Mouse (Mus musculus): ENCODE data around the gene Sfpq. TPM values are rescaled to one million over a fixed set of nuclear protein-coding genes. Genes with fewer than 3 reads are reported as not detected.

The Sfpq gene
- polyA plus RNA-seq, 1 experiment = 868 TPM

GRCm38 (mm10) chr4:127054522-127055198, 33.5 kb downstream of the Sfpq start:
- TF ChIP-seq CTCF (IDR thresholded peaks at IDR 0.05; ENCODE audit: low read depth, low read length) (no peak), EP300 (IDR thresholded peaks at IDR 0.05; ENCODE audit: insufficient read depth, low read depth, low read length) (no peak), POLR2A (IDR thresholded peaks at IDR 0.05; ENCODE audit: insufficient read depth, low read length) (no peak)
- no peak overlapping the region for H3K9ac ChIP-seq (ENCODE audit: low read depth, poor library complexity, severe bottlenecking)
- H3K4me3 ChIP-seq (ENCODE audit: low read depth, low read length) = no peak overlapping the region
- no peaks in the 10 kb centered on the region for H3K9me3 ChIP-seq (replicated peaks; ENCODE audit: control insufficient read depth, insufficient read depth, low read length, poor library complexity, severe bottlenecking)
- peaks cover 66% of the 10 kb centered on the region for H3K36me3 ChIP-seq (ENCODE audit: control insufficient read depth, insufficient read depth, low read length, poor library complexity, severe bottlenecking)
- H3K27me3 ChIP-seq (ENCODE audit: control insufficient read depth, insufficient read depth, low read length, poor library complexity, severe bottlenecking) = no peaks in the 10 kb centered on the region
- no peaks in the 10 kb centered on the region for H3K4me1 ChIP-seq (ENCODE audit: control insufficient read depth, insufficient read depth, low read length)
- no peak overlapping the region; the same call in 1 of the 2 replicates for H3K27ac ChIP-seq (ENCODE audit: insufficient read depth, low read length)

GRCm38 (mm10) chr4:127060585-127061290, 39.6 kb downstream of the Sfpq start, which contains the start of gene Zmym1:
TSS of gene Zmym1 (minus strand) at chr4:127061152.
- no peak for TF ChIP-seq CTCF (IDR thresholded peaks at IDR 0.05; ENCODE audit: low read depth, low read length)
- TF ChIP-seq POLR2A (IDR thresholded peaks at IDR 0.05; ENCODE audit: insufficient read depth, low read length) = peak; percentile 85
- Histone ChIP-seq H3K27ac (ENCODE audit: insufficient read depth, low read length) (peak within 1 kb of the TSS; percentile 54), H3K4me1 (ENCODE audit: control insufficient read depth, insufficient read depth, low read length) (peaks cover 2% of the 10 kb centered on the region)

GRCm38 (mm10) chr4:127064051-127064450, 42.9 kb downstream of the Sfpq start:
- TF ChIP-seq EP300 (IDR thresholded peaks at IDR 0.05; ENCODE audit: insufficient read depth, low read depth, low read length) = 0 out of 2 replicates have a peak, but pooled peaks have one; percentile 16
- TF ChIP-seq CTCF (IDR thresholded peaks at IDR 0.05; ENCODE audit: low read depth, low read length) = no peak
- TF ChIP-seq POLR2A (IDR thresholded peaks at IDR 0.05; ENCODE audit: insufficient read depth, low read length) = no peak
- H3K36me3 ChIP-seq (ENCODE audit: control insufficient read depth, insufficient read depth, low read length, poor library complexity, severe bottlenecking) = peaks cover 8% of the 10 kb centered on the region
- H3K4me1 ChIP-seq (ENCODE audit: control insufficient read depth, insufficient read depth, low read length) = peaks cover 2% of the 10 kb centered on the region
- no peaks in the 10 kb centered on the region for H3K9me3 ChIP-seq (replicated peaks; ENCODE audit: control insufficient read depth, insufficient read depth, low read length, poor library complexity, severe bottlenecking)
- no peak overlapping the region for H3K4me3 ChIP-seq (ENCODE audit: low read depth, low read length)
- no peak overlapping the region for H3K9ac ChIP-seq (ENCODE audit: low read depth, poor library complexity, severe bottlenecking)
- H3K27ac ChIP-seq (ENCODE audit: insufficient read depth, low read length) = no peak overlapping the region
- H3K27me3 ChIP-seq (ENCODE audit: control insufficient read depth, insufficient read depth, low read length, poor library complexity, severe bottlenecking) = no peaks in the 10 kb centered on the region

More at GRCm38 (mm10) chr4:127060585-127061290, 39.6 kb downstream of the Sfpq start, which contains the start of gene Zmym1:
- Histone ChIP-seq H3K4me3 (ENCODE audit: low read depth, low read length) (peak within 1 kb of the TSS; percentile 75), H3K36me3 (ENCODE audit: control insufficient read depth, insufficient read depth, low read length, poor library complexity, severe bottlenecking) (peaks cover 30% of the 10 kb centered on the region), H3K27me3 (ENCODE audit: control insufficient read depth, insufficient read depth, low read length, poor library complexity, severe bottlenecking) (no peaks in the 10 kb centered on the region), H3K9me3 (replicated peaks; ENCODE audit: control insufficient read depth, insufficient read depth, low read length, poor library complexity, severe bottlenecking) (no peaks in the 10 kb centered on the region), H3K9ac (ENCODE audit: low read depth, poor library complexity, severe bottlenecking) (peak within 1 kb of the TSS; percentile 73)

GRCm38 (mm10) chr4:127074915-127075314, 53.8 kb downstream of the Sfpq start:
- Histone ChIP-seq H3K36me3 (ENCODE audit: control insufficient read depth, insufficient read depth, low read length, poor library complexity, severe bottlenecking) (no peaks in the 10 kb centered on the region), H3K9ac (ENCODE audit: low read depth, poor library complexity, severe bottlenecking) (no peak overlapping the region), H3K27ac (ENCODE audit: insufficient read depth, low read length) (no peak overlapping the region), H3K27me3 (ENCODE audit: control insufficient read depth, insufficient read depth, low read length, poor library complexity, severe bottlenecking) (no peaks in the 10 kb centered on the region), H3K4me1 (ENCODE audit: control insufficient read depth, insufficient read depth, low read length) (no peaks in the 10 kb centered on the region), H3K4me3 (ENCODE audit: low read depth, low read length) (no peak overlapping the region), H3K9me3 (replicated peaks; ENCODE audit: control insufficient read depth, insufficient read depth, low read length, poor library complexity, severe bottlenecking) (0 out of 2 replicates have a peak, but pooled peaks cover 5% of the 10 kb centered on the region)
- TF ChIP-seq POLR2A (IDR thresholded peaks at IDR 0.05; ENCODE audit: insufficient read depth, low read length) (no peak), CTCF (IDR thresholded peaks at IDR 0.05; ENCODE audit: low read depth, low read length) (peak; percentile 53)

GRCm38 (mm10) chr4:127076875-127077548, 55.9 kb downstream of the Sfpq start, which contains the start of gene Zmym6:
TSS of gene Zmym6 (plus strand) at chr4:127077383.
- TF ChIP-seq EP300 (IDR thresholded peaks at IDR 0.05; ENCODE audit: insufficient read depth, low read depth, low read length) (peak; percentile 87), CTCF (IDR thresholded peaks at IDR 0.05; ENCODE audit: low read depth, low read length) (no peak), POLR2A (IDR thresholded peaks at IDR 0.05; ENCODE audit: insufficient read depth, low read length) (no peak)
- no peaks in the 10 kb centered on the region for H3K4me1 ChIP-seq (ENCODE audit: control insufficient read depth, insufficient read depth, low read length)
- H3K9ac ChIP-seq (ENCODE audit: low read depth, poor library complexity, severe bottlenecking) = peak within 1 kb of the TSS; percentile 74
- no peaks in the 10 kb centered on the region for H3K36me3 ChIP-seq (ENCODE audit: control insufficient read depth, insufficient read depth, low read length, poor library complexity, severe bottlenecking)
- H3K27ac ChIP-seq (ENCODE audit: insufficient read depth, low read length) = peak within 1 kb of the TSS; percentile 80
- 0 out of 2 replicates have a peak, but pooled peaks cover under 1% of the 10 kb centered on the region for H3K9me3 ChIP-seq (replicated peaks; ENCODE audit: control insufficient read depth, insufficient read depth, low read length, poor library complexity, severe bottlenecking)
- no peaks in the 10 kb centered on the region for H3K27me3 ChIP-seq (ENCODE audit: control insufficient read depth, insufficient read depth, low read length, poor library complexity, severe bottlenecking)
- H3K4me3 ChIP-seq (ENCODE audit: low read depth, low read length) = peak within 1 kb of the TSS; percentile 81
